Mouse (Mus musculus) hindbrain, embryonic 10.5 days (tissue): Measurements from ENCODE around the gene Vps18. TPM values are rescaled to one million over a fixed set of nuclear protein-coding genes. Genes with fewer than 3 reads are reported as not detected.

Source experiments
- DNase-seq: peaks from one replicate; pipeline ENCODE4 v3.0.0-alpha.2; 2017; ENCODE audit warnings: low spot score
- H3K27ac ChIP-seq: fragments of 300-500 bp; sonication (generic); 2 replicates; pipeline ENCODE4 v1.5.1; 2016; ENCODE audit warnings: mild to moderate bottlenecking, moderate library complexity
- H3K27me3 ChIP-seq: fragments of 300-500 bp; sonication (generic); 2 replicates; pipeline ENCODE4 v1.6.1; 2016; ENCODE audit warnings: mild to moderate bottlenecking; ENCODE audit not compliant: poor library complexity, insufficient read depth, severe bottlenecking
- H3K36me3 ChIP-seq: fragments of 300-500 bp; sonication (generic); 2 replicates; pipeline ENCODE4 v1.6.1; 2016; ENCODE audit warnings: mild to moderate bottlenecking, moderate library complexity
- H3K4me1 ChIP-seq: fragments of 300-500 bp; sonication (generic); replicated peaks from 2 replicates; pipeline ENCODE4 v1.6.1; 2016; ENCODE audit warnings: mild to moderate bottlenecking
- H3K4me3 ChIP-seq: fragments of 300-500 bp; sonication (generic); 2 replicates; pipeline ENCODE4 v1.5.1; 2016; ENCODE audit warnings: mild to moderate bottlenecking, moderate library complexity
- H3K9me3 ChIP-seq: fragments of 300-500 bp; sonication (generic); 2 replicates; pipeline ENCODE4 v1.6.1; 2016; ENCODE audit warnings: mild to moderate bottlenecking, moderate library complexity
- WGBS: fragments of 180-500 bp; shearing (Covaris S2); methylation state at CpG from one replicate; pipeline ENCODE4 v1.1.7; 2016; 5-methylcytosine and 5-hydroxymethylcytosine counted together
- polyA plus RNA-seq: library from polyadenylated mRNA; unstranded; fragments of >200 nt; fragmentation: Nextera tagmentation; extraction: Ambion mirVana; gene quantifications from 2 replicates; pipeline ENCODE4 v1.2.1, GENCODE M21; 2016

The Vps18 gene
- polyA plus RNA-seq, 1 experiment from 2014 or later = 26.7 TPM

- Histone ChIP-seq H3K4me3 (no peak overlapping the region), H3K27ac (no peak overlapping the region), H3K36me3 (peaks cover 85% of the 10 kb centered on the region), H3K4me1 (peaks cover 15% of the 10 kb centered on the region), H3K27me3 (no peaks in the 10 kb centered on the region), H3K9me3 (no peaks in the 10 kb centered on the region)
- WGBS = 95% methylated on average over 34 of the region's 34 CpGs
- no peak for DNase-seq
Observed at GRCm38 (mm10) chr2:119293776-119294390, 5.3 kb downstream of the Vps18 start.

- WGBS = 95% methylated on average over 18 of the region's 18 CpGs
- peaks cover 90% of the 10 kb centered on the region for H3K36me3 ChIP-seq
Observed at GRCm38 (mm10) chr2:119294411-119294810, 5.9 kb downstream of the Vps18 start.

GRCm38 (mm10) chr2:119296756-119297155, 8.2 kb downstream of the Vps18 start:
- H3K27me3 ChIP-seq = peaks cover 5% of the 10 kb centered on the region; the same call in 1 of the 2 replicates
- DNase-seq = no peak
- H3K27ac ChIP-seq = no peak overlapping the region
- 93% methylated on average over 12 of the region's 12 CpGs for WGBS
- no peak overlapping the region for H3K4me3 ChIP-seq
- no peaks in the 10 kb centered on the region for H3K9me3 ChIP-seq
- H3K4me1 ChIP-seq = peaks cover 22% of the 10 kb centered on the region
- H3K36me3 ChIP-seq = peaks cover 82% of the 10 kb centered on the region

More at GRCm38 (mm10) chr2:119294411-119294810, 5.9 kb downstream of the Vps18 start:
- Histone ChIP-seq H3K4me1 (peaks cover 10% of the 10 kb centered on the region), H3K27me3 (no peaks in the 10 kb centered on the region), H3K9me3 (no peaks in the 10 kb centered on the region), H3K4me3 (no peak overlapping the region), H3K27ac (no peak overlapping the region)
- DNase-seq = no peak

GRCm38 (mm10) chr2:119297506-119297905, 9.0 kb downstream of the Vps18 start:
- peaks cover 75% of the 10 kb centered on the region for H3K36me3 ChIP-seq
- 93% methylated on average over 19 of the region's 19 CpGs for WGBS
- no peak overlapping the region for H3K4me3 ChIP-seq
- H3K27me3 ChIP-seq = peaks cover 5% of the 10 kb centered on the region; the same call in 1 of the 2 replicates
- H3K4me1 ChIP-seq = peaks cover 25% of the 10 kb centered on the region
- H3K9me3 ChIP-seq = no peaks in the 10 kb centered on the region
- no peak for DNase-seq
- H3K27ac ChIP-seq = no peak overlapping the region

- no peak overlapping the region for H3K4me3 ChIP-seq
- peaks cover 66% of the 10 kb centered on the region for H3K36me3 ChIP-seq
- H3K4me1 ChIP-seq = peaks cover 25% of the 10 kb centered on the region
- H3K27me3 ChIP-seq = peaks cover 5% of the 10 kb centered on the region; the same call in 1 of the 2 replicates
- no peak overlapping the region for H3K27ac ChIP-seq
- DNase-seq = peak; percentile 55
- 56% methylated on average over 5 of the region's 5 CpGs for WGBS
- no peaks in the 10 kb centered on the region for H3K9me3 ChIP-seq
Observed at GRCm38 (mm10) chr2:119298330-119298729, 9.8 kb downstream of the Vps18 start.

- Histone ChIP-seq H3K36me3 (peaks cover 61% of the 10 kb centered on the region), H3K9me3 (no peaks in the 10 kb centered on the region), H3K4me1 (peaks cover 28% of the 10 kb centered on the region), H3K27me3 (peaks cover 5% of the 10 kb centered on the region; the same call in 1 of the 2 replicates), H3K4me3 (no peak overlapping the region), H3K27ac (no peak overlapping the region)
- no peak for DNase-seq
- 89% methylated on average over 2 of the region's 2 CpGs for WGBS
Observed at GRCm38 (mm10) chr2:119298839-119299238, 10.3 kb downstream of the Vps18 start.

- peaks cover 5% of the 10 kb centered on the region; the same call in 1 of the 2 replicates for H3K27me3 ChIP-seq
- DNase-seq = peak; percentile 83
- H3K36me3 ChIP-seq = peaks cover 48% of the 10 kb centered on the region
- no peaks in the 10 kb centered on the region for H3K9me3 ChIP-seq
- peak overlapping the region; percentile 5; the same call in 1 of the 2 replicates for H3K4me3 ChIP-seq
- H3K27ac ChIP-seq = peak overlapping the region; percentile 76
- WGBS = 6% methylated on average over 15 of the region's 15 CpGs
- peaks cover 42% of the 10 kb centered on the region for H3K4me1 ChIP-seq
Observed at GRCm38 (mm10) chr2:119299981-119300818, 11.7 kb downstream of the Vps18 start.

- Histone ChIP-seq H3K27ac (peak overlapping the region; percentile 76), H3K36me3 (peaks cover 43% of the 10 kb centered on the region), H3K9me3 (no peaks in the 10 kb centered on the region), H3K27me3 (peaks cover 5% of the 10 kb centered on the region; the same call in 1 of the 2 replicates), H3K4me1 (peaks cover 46% of the 10 kb centered on the region), H3K4me3 (peak overlapping the region; percentile 5; the same call in 1 of the 2 replicates)
- 48% methylated on average over 7 of the region's 7 CpGs for WGBS
- no peak for DNase-seq
Observed at GRCm38 (mm10) chr2:119300819-119301493, 12.4 kb downstream of the Vps18 start.

GRCm38 (mm10) chr2:119302876-119303275, 14.3 kb downstream of the Vps18 start:
- WGBS = 75% methylated on average over 6 of the region's 6 CpGs

GRCm38 (mm10) chr2:119304391-119304790, 15.9 kb downstream of the Vps18 start:
- peak overlapping the region; percentile 19 for H3K27ac ChIP-seq
- H3K36me3 ChIP-seq = peaks cover 11% of the 10 kb centered on the region; the same call in 1 of the 2 replicates
- no peak for DNase-seq
- H3K4me1 ChIP-seq = peaks cover 46% of the 10 kb centered on the region
- H3K27me3 ChIP-seq = peaks cover 5% of the 10 kb centered on the region; the same call in 1 of the 2 replicates
- H3K4me3 ChIP-seq = no peak overlapping the region
- H3K9me3 ChIP-seq = no peaks in the 10 kb centered on the region
- 62% methylated on average over 3 of the region's 3 CpGs for WGBS

More at GRCm38 (mm10) chr2:119302876-119303275, 14.3 kb downstream of the Vps18 start:
- Histone ChIP-seq H3K4me1 (peaks cover 46% of the 10 kb centered on the region), H3K36me3 (peaks cover 27% of the 10 kb centered on the region), H3K4me3 (no peak overlapping the region), H3K27ac (no peak overlapping the region), H3K9me3 (no peaks in the 10 kb centered on the region), H3K27me3 (peaks cover 5% of the 10 kb centered on the region; the same call in 1 of the 2 replicates)
- DNase-seq = no peak

- Histone ChIP-seq H3K4me1 (peaks cover 43% of the 10 kb centered on the region), H3K4me3 (no peak overlapping the region), H3K9me3 (no peaks in the 10 kb centered on the region), H3K27me3 (peaks cover 5% of the 10 kb centered on the region; the same call in 1 of the 2 replicates), H3K36me3 (peaks cover 7% of the 10 kb centered on the region; the same call in 1 of the 2 replicates), H3K27ac (peak overlapping the region; percentile 19)
- WGBS = 25% methylated on average over 3 of the region's 3 CpGs
- peak; percentile 55 for DNase-seq
Observed at GRCm38 (mm10) chr2:119304798-119305208, 16.3 kb downstream of the Vps18 start.

- Histone ChIP-seq H3K27me3 (peaks cover 41% of the 10 kb centered on the region), H3K27ac (peak overlapping the region; percentile 51; the same call in 1 of the 2 replicates), H3K36me3 (no peaks in the 10 kb centered on the region), H3K4me3 (no peak overlapping the region), H3K9me3 (peaks cover 5% of the 10 kb centered on the region; the same call in 1 of the 2 replicates), H3K4me1 (peaks cover 48% of the 10 kb centered on the region)
- WGBS = 54% methylated on average over 12 of the region's 12 CpGs
- DNase-seq = no peak
Observed at GRCm38 (mm10) chr2:119311544-119311943, 23.0 kb downstream of the Vps18 start.
